Mouse (Mus musculus): ENCODE results near the gene Tmem120b.

The Tmem120b gene

DNA sequence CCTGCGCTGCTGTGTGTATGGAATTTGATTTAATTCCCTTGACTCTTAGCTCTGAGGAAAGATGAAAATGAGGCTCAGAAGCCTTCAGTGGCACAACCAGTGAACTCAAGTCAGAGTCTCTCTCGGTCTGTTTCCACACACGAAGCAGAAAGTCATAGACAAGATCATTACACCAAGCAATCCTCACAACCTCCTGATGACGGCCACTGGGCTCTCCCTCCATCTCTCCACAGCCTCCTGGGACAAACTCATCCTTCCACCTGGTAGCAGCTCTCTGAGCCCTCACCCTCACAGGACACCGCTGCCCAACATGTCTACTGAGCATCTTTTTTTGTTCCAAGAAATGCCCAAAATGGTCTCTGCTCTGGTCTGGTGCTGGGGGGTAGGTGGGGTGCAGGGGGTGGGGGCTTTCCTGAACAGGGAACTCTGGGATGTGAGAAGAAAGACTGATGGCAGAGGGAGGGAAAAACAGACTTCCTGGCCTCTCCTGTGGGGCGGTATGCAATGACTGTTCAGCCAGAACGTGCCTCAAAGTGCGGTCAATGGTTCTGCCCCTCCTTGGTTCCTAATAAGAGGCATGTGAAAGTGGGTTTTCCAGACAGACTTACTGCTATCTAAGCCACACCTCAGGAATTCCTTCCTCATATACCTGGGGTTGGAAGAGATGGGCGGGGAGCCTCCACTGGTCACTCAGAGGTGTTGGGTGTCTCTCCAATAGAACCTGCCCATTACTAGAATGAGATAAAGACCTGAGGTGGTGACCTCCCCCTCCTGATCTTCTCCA, 62.0 kb downstream of the Tmem120b start:
- no peak for DNase-seq

DNA sequence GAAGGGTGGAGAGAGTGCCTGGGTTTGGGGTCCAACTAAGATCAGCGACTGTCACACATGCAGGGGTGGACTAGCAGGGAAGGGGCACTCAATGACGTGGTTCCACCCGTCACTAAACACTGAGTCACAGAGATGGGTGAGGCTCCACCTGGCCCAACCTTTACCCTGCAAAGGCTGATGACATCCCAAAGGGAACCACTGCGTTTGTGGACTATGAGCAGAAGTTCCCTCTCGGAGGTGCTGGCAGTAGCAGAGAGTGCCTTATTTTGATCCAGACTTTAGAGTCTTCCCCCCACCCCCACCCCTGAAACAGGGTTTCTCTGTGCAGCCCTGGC, 62.6 kb downstream of the Tmem120b start:
- no peak for DNase-seq

DNA sequence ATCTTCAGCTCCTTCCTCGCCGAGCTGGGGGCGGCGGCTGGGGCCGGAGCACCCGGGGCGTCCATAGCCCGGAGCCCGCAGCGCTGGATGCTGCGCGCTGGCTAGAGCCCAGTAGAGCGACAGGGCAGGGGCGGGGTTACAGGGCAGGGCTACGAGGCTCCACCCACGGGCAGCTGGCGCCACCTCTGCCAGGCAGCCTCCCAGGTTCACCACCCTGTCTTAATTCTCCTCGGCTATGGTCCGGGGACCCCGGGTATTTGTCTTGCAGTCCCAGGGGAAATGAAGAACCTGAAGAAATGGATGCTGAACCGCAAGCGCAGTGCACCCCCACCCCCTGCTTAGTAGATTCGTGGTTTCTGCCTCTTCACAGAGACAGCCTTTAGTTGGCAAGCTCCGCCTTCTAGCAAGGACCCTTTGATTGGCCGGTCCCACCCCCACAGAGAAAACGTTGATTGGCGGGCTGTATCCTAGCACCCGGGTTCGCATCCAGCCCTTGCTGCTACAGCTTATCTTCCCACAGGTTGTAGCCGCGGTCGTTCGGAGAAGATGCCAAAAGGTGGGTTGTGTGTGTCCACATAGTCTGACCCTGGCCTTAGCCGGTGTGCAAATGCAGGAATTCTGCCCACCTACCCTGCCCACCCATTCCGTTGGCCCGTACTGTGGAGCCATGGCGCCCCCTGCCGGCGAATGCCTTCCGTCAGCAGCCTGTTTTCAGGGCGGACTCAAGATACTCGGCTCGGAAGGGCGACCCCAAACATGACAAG, 64.3 kb downstream of the Tmem120b start, which contains the start of gene Rhof:
TSS of gene Rhof (minus strand) at position 385 of the 764 bp plus-strand sequence.
- peak; percentile 93 for DNase-seq

GRCm38 (mm10) chr5:123133083-123133783, 65.0 kb downstream of the Tmem120b start:
- DNase-seq: peak; percentile 78

DNA sequence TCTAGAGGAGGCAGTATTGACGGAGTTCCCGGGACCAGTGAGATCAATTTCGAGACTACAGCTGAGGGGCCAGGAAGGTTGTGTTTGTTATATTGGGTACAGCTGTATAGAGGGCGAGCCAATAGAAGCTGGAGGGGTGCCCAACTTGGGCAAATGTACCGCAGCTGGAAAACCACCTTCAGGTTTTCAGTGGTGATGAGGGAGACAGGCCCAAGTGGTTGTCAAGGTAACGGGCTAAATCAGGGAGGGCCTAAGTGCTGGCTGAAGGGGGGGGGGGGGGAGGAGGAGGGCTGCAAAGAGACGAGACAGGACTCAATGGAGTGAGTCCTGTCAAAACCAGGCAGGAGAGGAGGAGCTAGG, 65.5 kb downstream of the Tmem120b start:
- no peak for DNase-seq

- no peak for DNase-seq
Observed at GRCm38 (mm10) chr5:123134186-123134874, 66.1 kb downstream of the Tmem120b start.

GRCm38 (mm10) chr5:123134875-123135382, 66.7 kb downstream of the Tmem120b start:
- DNase-seq: no peak

GRCm38 (mm10) chr5:123135471-123136360, 67.5 kb downstream of the Tmem120b start:
- peak; percentile 77 for DNase-seq

DNA sequence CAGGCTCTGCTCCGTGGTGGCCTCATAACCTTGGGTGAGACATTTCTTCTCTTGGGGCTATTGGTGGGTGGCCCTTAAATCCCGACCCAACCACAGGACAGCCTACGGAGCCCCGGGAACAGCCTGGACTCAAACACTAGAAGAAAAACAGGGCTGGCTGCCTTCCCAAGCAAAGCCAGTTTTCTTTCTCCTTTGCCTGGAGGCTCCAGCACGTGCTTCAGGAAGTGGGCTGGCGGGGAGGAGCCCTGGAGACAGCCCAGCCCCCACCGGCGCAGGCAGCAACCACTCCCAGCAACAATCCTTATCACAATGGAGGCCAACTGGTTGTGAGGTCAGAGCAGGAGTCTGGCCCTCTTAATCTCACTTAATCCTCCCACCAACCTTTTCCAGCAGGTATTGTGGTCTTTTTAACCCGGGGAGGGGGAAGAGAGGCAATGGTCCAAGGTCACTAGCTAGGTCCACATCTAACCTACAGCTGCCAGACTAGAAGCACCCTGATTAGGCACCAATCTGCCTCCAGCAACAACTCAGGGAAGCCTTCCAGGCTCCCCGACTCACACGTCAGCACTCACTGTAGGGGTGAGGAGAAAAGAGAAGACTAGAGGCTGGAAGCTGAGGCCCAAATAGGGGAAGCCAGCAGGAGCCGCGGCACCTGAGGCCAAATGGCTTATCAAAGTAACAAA, 68.3 kb downstream of the Tmem120b start:
- peak; percentile 88 for DNase-seq

DNA sequence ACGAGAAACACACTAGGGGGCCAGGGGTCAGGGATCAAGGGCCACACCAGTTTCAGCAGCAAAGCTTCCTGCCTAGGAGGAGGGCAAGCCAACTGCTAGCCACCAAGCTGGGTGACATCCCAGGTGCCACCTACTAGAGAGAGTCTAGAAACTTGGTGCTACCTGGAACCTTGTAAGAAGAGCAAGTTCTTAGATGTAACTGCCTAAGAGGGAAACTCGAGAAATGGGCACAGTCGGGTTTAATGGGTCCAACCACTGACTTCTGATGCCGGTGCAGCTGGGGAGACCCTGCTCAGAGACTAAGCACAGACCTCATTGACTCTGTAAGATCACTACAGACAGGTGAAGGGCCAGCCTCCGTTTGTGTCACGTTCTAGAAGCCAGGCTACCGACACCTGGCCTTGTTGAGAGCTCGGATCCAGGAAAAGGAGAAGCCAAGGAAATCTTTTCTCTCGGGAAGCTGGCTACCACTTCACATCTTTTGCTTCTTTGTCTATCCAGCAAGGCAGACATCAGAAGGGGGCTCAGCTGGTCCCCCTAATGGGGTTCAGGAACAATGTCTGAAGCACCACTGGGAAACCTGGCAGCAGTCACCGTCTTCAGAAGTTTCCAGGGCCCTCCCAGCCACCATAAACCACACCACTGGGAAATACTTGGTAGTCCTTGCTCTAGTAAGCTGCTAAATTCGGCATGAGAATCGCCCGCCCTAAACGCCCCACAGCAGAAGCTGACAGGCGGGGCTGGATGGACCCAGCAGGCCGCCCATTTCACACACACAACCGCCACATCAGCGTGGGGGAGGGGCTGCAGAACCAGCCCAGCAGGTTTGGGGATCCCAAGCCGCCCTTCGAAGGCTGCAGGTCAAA, 69.1 kb downstream of the Tmem120b start:
- DNase-seq: peak; percentile 68

GRCm38 (mm10) chr5:123137910-123138229, 69.7 kb downstream of the Tmem120b start:
- no peak for DNase-seq

DNA sequence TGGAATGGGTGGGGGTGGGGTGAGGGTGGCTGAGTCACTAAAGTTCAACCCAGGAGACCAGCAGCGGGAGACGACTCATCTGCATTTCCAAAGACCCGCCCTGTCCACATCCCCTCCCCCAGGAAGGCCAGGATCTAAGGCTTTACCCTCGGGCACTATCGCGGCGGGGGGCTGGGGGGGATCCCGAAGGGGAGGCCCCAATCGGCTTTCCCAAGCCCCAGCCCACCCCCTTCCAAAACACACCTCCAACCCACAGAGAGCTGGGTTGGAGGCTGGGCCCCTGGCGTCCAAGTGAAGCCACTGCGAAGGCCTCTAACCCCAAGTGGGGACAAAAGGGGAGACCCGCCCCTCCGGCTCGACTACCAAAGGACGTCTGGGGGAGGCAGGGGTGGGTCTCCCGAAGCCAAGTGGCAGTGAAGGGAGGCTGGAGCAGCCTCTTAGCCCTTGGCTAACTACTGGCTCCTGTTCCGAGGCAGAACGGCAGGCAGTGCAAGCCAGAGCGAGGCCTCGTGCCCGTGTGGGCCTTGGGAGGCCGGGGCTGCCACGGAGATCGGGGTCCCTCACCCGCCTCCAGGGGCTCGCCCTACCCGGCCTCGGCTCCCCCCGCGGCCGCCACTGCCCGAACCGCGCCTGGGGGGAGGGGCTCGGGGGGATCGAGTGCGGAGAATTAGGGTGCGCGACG, 70.2 kb downstream of the Tmem120b start:
- no peak for DNase-seq

DNA sequence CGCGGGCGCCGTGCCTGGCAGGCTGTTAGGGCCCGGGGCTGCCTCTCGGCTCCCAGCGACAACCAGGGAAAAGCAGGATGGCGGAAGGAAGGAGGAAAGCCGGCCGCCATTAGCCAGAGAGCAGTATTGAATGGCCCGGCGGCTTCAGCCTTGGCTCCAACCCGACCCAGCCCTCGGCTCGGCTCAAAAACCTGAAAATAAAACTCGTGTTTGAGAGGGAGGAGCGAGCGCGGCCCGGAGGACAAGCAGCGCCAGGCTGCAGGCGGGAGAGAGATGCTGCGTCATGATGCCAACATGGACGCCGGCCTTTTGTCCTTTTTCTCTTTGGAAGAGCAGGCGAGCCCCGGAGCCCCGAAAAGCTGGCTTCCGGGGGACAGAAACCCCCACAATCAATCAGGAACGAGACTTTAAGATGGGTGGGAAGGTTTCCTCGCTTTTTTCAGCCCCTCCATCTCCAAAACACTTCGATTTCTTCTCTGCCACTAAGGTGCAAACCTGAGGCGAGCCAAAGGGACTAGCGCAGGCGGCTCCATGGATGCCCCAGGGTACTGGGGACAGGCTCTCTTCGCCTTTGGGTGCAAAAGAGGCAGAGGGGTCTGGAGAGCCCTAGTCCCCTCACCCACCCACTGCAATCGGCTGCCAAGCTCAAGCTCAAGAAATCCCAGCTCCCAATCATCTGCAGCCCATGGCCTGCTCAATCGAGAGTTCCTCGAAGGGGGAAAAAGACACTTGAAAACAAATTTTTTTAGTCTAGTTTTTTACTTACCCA, 70.9 kb downstream of the Tmem120b start:
- DNase-seq: peak; percentile 89

DNA sequence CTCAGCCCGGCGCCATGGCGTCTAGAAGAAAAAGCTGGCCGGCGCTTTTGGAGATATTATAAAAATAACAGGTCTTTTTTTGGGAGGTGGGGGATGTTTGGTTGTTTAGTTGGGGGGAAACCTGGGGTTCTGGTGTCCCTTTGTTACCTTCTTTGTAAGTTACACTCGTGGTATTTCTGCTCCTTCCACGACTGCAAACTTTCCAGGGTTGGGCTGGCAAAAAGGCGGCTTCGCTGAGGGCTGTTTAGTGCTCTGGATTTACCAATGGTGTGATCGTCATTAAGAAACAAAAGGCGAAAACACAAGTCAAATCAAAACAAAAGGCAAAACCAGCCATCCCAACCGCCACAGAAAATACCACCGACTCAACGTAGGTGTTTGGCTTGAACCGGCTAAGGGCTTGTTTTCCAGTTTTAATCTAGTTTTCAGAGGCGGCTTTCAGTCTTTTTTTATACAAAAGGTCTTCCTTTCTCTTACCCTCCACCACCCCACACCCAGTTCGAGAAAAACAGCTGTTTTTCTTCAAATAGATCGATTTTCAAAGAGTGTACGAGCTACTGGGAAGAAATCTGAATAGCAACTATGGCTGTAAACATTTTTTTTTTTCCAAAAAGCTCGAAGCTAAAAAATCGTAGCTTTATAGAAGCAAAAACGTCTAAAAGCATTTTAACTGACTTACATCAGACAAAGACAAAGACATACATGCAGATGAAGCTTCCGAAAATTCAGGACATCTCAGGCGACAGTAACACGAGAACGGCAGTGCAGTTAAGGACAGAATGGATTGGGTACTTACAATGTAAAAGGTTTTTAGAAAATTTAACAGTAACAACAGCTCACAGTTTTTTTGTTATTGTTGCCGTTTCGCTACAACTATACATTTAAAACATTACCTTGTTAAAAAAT, 71.8 kb downstream of the Tmem120b start:
- no peak for DNase-seq

DNA sequence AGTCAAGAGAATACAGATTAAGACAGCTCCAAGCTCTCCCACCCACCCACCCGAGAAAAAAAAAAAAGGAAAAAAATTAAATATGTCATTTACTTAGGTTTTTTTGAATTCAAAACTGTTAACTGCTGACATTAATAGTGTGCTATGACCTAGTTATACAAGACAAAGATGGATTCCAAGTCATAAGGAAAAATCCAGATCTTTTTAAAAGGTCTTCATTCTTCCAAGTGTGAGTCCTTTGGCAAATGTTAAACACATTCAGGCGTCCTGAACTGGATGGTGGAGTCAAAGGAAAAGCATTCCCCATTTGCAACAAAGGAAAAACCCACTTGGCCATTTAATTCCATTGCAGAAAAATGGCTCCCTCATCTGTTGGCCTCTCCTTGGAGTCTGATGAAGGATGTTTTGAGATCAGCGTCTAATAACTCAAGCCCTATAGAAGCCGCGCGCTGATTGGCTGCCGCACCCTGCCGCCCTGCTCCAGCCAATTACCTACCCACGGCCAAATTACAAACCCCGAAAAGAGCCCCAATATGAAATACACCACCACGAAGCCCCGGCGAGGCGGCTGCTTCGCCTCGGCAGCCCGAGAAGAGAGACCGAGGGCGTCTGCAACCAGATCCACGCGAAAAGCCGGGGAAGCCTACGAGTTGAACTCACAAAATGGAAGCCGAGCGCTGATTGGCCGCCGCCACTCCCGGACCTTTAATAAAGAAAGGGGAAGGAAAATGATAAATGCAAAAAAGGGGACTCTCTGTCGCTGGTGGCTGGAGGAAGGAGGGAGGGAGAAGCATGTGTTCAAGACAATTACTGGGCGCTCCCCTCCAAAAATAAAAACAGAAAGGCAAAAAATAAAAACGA, 72.7 kb downstream of the Tmem120b start:
- DNase-seq: peak; percentile 95

DNA sequence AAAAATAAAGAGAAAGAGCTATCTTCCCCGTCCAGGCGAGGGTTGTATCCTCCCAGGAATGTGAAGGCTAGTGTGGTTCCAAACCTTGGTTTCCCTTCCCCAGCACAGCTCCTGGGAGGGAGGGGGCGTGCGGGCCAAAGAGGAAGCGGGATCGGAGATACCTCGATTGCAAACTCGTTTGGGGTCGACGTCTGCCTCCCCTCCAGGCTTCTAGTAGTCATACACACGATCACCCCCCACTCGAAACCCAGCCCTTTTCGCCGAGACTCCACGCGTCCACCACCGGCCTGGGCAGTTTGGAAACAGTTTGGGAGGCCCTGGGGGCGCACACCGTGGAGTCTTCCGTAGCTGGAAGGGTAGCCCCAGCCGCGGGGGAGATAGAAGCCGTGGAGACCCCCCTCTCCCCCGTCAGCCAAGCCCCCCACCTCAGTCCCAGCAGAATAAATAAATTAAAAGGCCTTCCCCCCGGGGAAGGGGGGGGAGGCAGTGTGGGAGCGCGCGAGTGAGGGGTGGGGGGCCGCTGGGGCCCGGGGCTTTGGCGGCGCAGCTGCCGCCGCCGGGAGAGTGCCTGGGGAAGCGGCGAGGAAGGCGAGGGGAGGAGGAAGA, 73.4 kb downstream of the Tmem120b start:
- DNase-seq: no peak

Measured in layer of hippocampus, adult 9-11 months (tissue).